Mouse (Mus musculus) kidney, postnatal 25 days (tissue): ENCODE results near the gene Elf4.
"Not testable (repeated sequence)": the region's sequence is repeated elsewhere in the genome, so short reads cannot be mapped to it uniquely, and the experiment has no call there.

ENCODE experiments used
- DNase-seq, 2 experiments: peaks; one replicate each; pipeline ENCODE4 v3.0.0; 2021; ENCODE audit warnings: mixed read lengths in 2 of 2

Elf4 gene

GRCm38 (mm10) chrX:48436082-48436481 lies 26.9 kb downstream of the Elf4 start:
- DNase-seq, result not testable (repeated sequence)

DNA sequence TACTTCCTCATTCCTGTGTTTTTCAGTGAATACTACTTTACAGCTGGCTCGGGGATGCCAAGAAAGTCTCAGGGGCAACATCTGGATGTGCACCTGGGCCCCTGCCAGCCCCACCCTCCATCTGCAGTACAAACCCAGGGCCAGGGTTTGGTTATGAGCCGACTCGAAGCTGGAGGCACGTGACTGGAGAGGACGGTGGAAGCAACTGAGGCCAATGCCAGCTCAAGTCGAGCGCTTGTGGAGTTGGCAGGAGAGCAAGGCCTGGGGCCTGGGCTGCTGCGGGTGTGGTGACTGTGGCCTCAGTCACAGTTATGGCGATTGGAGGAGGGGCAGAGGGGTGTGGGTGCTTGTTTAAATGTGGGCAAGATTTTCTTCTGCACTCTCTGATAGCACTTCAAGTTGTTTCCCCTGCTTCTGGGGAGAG lies 27.4 kb downstream of the Elf4 start:
- DNase-seq, result peak in 1 of 2 experiments; percentile 38

DNA sequence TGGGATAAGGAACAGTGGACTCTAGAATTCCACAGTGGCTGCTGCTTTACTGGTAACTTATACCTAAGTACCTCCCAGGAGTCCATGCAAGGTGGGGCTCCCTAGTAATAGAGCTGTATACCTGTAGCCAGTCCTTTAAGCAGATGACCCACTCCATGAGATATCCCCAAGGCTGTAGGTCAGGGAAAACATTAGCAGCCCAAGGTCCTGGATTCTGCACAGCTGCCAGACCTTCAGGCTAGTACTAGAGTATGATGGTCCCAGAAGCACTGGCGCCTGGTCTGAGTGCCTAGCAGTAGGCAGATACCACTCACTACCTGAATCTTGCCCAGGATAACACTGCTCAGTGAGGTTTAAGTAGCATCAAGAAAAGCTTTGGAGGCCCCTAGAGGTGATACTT lies 28.7 kb downstream of the Elf4 start:
- DNase-seq, result no peak

GRCm38 (mm10) chrX:48433527-48433899 lies 29.4 kb downstream of the Elf4 start:
- DNase-seq, result peak; percentile 16 to 63

- DNase-seq, result no peak
Measured at GRCm38 (mm10) chrX:48432599-48433526, 30.1 kb downstream of the Elf4 start.

DNA sequence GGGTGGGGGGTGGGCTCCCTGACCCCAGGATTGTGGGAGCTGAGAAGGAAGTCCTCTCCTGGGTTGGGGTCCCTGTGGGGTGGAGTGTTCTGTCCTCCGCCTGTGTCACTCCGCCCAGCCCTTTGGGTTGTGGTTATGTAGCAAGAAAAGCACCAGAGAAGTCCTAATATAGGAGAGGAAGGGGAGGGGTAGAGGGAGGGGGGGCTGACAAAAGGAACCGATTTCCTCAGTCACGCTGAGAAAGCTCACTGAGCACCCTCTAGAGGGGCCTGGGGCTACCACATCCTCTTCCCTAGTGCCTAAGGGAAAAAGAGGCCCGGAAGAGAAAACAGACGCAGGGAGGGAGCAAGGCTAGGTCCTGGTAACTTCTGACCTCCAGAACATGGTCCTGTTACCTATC lies 33.4 kb downstream of the Elf4 start:
- DNase-seq, result peak; percentile 27 to 52

- DNase-seq, result no peak
Measured at GRCm38 (mm10) chrX:48429100-48429499, 33.8 kb downstream of the Elf4 start.

DNA sequence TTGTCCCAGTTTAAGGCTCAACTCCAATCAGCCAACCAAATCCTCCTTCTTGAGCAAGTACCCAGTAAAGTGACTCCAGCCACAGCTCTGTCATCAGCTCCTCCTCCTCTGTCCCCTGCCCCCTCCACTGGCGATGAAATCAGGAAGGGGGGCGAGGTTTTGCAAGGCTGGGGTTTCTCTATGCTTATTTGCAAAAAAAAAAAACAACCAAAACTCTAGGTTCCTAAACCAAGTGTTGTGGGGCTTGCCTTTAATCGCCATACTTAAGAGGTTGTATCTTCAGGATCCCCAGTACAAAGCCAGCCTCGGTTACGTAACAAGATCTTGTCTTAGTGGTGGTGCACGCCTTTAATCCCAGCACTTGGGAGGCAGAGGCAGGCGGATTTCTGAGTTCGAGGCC lies 34.3 kb downstream of the Elf4 start:
- no peak for DNase-seq

- DNase-seq, result peak; percentile 61 to 69
Measured at GRCm38 (mm10) chrX:48428241-48428640, 34.7 kb downstream of the Elf4 start.

DNA sequence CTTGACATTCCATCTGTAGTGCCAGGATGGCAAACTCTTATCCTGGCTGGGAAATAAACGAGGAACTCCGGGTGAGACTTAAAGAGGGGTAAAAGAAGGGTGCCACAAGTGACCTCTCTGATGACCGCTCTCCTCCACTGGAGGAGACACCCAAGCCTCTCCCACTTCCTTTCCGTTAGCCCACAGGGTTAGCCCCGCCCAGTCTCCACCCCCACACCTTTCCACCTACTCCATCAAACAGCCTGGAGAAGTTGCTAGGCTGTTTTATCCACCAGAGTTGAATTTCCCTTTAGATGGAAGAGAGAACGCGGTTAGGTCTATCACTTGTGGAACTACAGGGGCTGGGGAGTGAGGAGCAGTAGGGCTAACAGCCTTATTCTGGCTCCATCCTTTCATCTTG lies 37.7 kb downstream of the Elf4 start:
- DNase-seq, result peak; percentile 38 to 57

DNA sequence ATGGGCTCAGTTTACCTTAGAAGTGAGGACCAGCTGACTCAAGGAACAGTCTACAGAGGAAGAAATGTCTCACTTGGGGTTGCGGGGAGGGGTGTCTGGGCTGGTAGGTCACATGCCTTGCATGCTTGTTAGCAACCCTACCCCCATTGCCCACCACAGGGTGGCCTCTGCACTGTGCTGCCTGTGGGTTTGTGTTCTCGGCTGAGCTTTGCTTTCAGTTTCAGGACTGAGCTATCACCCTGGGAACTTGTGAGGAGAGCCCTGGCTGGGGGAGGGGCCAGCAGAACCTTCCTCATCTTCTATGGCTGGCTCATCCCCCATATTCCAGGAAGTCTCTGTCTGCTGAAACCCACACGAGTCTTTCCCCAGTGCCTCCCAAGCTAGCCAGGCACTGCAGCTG lies 38.3 kb downstream of the Elf4 start:
- peak; percentile 43 to 66 for DNase-seq

DNA sequence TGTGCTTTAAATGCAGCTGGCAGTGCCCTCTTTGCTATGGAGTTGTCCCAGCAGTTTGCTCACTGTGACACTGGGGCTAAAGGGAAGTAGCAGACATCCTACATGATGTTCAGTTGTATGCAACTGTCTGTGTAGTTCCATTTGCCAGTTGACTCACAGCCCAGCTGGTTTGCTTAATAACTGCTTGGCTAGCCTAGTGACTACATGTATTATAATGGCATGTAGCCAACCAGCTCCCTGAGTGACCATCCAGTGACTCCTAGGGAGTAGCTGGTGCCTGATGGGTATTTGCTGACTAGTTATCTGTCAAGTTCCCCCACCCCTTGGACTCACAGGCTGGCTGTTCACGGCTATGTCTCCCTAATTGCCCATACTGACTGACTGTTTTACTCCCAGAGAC lies 39.3 kb downstream of the Elf4 start:
- DNase-seq, result no peak

DNA sequence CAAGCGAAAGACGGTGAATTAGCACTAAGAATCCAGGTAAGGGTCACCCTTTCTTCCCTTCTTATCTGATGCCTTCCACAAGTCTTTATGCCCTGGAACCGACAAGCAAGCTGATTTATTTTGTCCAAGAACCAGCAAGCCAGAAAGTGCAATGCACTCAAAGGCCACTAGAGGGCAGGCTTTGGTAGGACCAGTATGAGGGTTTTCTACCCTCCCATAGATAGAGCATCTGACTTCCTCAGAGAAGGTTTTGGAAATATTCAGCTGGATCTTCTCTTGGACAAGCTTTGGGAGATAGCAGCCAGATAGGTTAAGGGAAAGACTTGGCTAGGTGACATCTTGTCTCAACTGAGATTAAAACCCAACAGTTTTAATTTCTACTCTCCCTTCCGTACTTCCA lies 39.9 kb downstream of the Elf4 start:
- DNase-seq, result peak; percentile 76 to 85

DNA sequence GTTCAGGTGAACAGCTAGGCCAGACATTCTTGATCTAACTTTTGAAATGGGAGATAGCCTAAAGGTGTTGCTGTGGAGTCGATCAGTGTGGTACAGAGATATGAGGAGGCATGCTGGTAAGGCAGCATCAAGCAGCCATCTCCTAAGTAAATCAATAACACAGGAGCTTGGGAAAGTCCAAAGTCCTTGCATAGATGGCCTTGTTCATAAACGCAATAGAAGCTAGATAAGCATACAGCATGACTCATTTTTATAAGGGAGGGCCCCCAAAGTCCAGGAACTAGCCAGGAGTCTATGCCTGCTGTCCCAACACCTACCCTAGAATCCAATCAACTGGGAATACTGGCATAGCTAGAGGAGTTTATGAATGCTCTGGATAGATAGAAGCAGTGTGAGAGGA lies 44.5 kb downstream of the Elf4 start:
- DNase-seq, result no peak

DNA sequence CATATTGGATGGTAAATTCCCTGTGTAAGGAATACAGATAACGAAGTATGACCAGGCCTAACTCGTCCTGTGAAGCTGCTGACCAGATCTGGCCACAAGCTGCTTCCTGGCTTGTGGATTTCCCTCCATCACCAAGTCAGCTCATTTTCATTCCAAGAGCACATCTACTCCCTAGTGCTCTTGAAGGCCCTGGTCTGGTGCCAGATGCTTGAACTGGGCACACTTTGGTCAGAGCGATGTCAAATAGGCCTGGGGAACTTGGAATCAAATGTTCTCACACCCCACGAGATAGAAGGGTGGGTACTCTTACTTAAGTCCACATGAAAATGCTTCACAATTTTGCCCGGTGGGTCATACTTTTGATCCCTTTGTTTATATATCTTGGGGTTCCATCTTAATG lies 48.6 kb downstream of the Elf4 start:
- no peak for DNase-seq

GRCm38 (mm10) chrX:48412629-48413028 lies 50.3 kb downstream of the Elf4 start:
- peak; percentile 35 to 46 for DNase-seq

- DNase-seq, result no peak
Measured at GRCm38 (mm10) chrX:48410388-48410776, 52.5 kb downstream of the Elf4 start.

DNA sequence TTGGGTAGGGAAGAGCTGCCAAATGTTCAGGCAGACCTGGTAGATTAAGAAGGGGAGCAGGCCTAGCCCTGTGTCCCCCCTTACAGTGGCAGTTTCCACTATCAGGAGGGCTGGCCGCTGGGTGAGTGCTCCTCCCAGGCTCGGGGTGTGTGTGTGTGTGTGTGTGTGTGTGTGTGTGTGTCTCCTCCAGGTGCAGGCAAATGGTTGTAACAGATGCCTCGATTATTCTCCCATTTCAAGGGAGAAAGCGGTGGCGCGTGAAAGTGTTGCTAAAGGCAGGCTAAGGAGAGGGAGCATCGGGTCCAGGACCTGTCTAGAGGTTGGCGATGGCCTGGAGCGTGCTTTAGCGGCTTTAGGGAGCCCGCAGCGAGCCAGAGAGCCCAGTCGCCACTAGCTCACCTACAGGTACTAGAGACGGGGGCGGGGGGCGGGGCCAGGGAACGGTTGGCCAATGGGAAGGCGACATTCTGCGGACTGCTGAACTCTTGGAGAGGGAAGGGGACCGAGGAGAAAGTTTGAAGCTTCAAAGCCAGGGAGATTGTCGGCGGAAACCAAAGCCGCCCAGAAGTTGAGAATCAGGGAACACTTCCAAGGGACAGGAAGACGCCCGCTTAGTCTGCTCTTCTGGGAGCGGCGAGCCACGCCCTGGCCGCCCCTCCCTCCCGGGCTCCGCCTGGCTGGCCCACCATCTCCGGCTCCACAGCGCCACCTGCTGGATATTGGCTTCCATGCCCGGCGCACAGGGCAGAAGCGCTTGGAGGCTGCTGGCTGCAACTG lies 53.1 kb downstream of the Elf4 start:
- peak; percentile 88 to 90 for DNase-seq

GRCm38 (mm10) chrX:48405141-48405540 lies 57.8 kb downstream of the Elf4 start:
- DNase-seq, result no peak

- no peak for DNase-seq
Measured at GRCm38 (mm10) chrX:48399994-48400393, 62.9 kb downstream of the Elf4 start.

DNA sequence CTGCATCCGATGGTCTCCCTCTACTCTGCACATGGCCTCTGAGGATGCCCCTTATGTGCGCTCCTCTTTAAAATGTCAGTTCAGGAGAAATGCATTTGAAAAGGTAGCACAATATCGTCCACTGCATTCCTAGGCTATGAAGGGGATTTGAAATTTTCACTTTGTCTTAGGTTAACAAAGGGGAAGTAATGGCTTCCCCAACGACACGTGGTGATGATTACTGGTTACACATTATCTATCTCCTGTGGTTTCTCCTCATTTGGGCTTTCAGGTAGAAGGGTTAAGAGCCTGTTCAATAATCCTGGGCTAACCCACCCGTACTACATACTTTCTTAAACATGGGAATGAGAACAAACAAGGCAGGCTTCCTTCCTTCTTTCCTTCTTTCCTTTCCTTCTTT lies 73.6 kb downstream of the Elf4 start:
- no peak for DNase-seq

DNA sequence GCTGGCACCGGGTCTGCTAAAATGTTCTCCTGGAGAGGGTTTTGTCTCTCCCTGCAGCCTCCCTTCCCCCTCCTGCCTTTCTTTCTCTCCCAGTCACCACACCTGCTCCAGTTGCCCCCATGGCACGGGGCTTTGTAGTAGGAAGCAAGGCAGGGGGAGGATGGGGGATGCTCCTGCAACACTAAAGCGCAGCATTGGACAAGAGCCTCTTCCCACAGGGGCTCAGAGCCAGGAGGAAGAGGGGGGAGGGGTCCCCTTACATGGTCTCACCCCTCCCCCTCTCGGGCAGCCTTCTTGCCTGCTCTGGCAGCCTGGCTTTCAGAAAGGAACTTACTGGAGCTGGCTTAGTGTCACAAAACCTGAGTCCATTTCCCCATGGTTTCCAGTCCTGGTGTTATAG lies 77.0 kb downstream of the Elf4 start:
- peak in 1 of 2 experiments; percentile 26 for DNase-seq

DNA sequence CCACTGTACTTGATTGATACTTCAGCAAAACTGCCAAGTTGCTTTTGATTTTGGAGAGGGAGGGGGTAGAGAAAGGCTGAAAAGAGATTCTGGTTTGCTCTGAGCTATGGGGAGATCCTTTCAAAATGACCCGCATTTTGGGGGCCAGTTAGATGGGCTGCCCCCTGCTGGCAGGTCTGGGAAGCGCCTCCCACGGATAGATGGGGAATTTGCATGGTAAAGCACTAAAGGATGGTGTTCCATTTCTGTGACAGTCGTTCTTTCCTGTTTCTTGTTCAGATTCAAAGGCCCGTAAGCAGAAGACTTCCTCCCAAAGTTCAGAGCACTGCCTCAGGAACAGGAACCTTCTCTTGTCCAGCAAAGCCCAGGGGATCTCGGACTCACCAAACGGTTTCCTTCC lies 79.3 kb downstream of the Elf4 start:
- DNase-seq, result peak; percentile 57 to 66

DNA sequence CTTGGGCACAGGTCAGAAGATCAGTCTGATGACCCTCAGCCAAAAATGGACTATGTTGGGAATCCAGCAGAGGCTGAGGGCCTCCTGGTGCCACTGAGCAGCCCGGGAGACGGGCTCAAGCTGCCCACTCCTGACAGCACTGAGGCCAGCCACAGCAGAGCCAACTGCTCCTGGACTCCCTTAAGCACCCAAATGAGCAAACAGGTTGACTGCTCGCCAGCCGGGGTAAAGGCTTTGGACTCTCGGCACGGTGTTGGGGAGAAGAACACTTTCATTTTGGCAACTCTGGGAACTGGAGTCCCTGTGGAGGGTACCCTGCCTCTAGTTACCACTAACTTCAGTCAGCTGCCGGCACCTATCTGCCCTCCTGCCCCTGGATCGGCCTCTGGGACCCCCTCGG lies 95.1 kb downstream of the Elf4 start:
- no peak for DNase-seq
